Mouse (Mus musculus) heart, embryonic 14.5 days (tissue): ENCODE data around the gene Oscp1. TPM values are rescaled to one million over a fixed set of nuclear protein-coding genes. Genes with fewer than 3 reads are reported as not detected.

ENCODE experiments used
- ATAC-seq: fragments of 200-750 bp; cut with Nextera tagmentation; 2 replicates; pipeline ENCODE4 v1.8.0; 2017; ENCODE audit warnings: low read depth, moderate TSS enrichment; ENCODE audit not compliant: insufficient number of reproducible peaks, insufficient read depth, low FRiP score
- H3K27ac ChIP-seq, 2 experiments: fragments of 200-500 bp in 1 of 2; fragments of 300-500 bp in 1 of 2; sonication (generic) in 1 of 2; replicated peaks in 1 of 2; 2 replicates each; pipeline ENCODE4 v1.5.1; 2012 to 2014; ENCODE audit warnings: low read depth in 2 of 2, low read length in 2 of 2, control low read depth in 1 of 2, mild to moderate bottlenecking in 1 of 2, mixed read lengths in 1 of 2; ENCODE audit not compliant: control insufficient read depth in 1 of 2, insufficient read depth in 1 of 2
- H3K27me3 ChIP-seq: fragments of 300-500 bp; sonication (generic); 2 replicates; pipeline ENCODE4 v1.6.1; 2014; ENCODE audit warnings: mild to moderate bottlenecking, low read length, control low read depth; ENCODE audit not compliant: control insufficient read depth, insufficient read depth
- H3K36me3 ChIP-seq: fragments of 300-500 bp; sonication (generic); 2 replicates; pipeline ENCODE4 v1.6.1; 2014; ENCODE audit warnings: mild to moderate bottlenecking, control low read depth, low read length, mixed read lengths; ENCODE audit not compliant: control insufficient read depth, insufficient read depth
- H3K4me1 ChIP-seq, 2 experiments: fragments of 200-500 bp in 1 of 2; fragments of 300-500 bp in 1 of 2; sonication (generic) in 1 of 2; 2 replicates each; pipeline ENCODE4 v1.6.1; 2012 to 2014; ENCODE audit warnings: low read length in 2 of 2, control low read depth in 1 of 2, mixed read lengths in 1 of 2; ENCODE audit not compliant: control insufficient read depth in 2 of 2, insufficient read depth in 2 of 2
- H3K4me2 ChIP-seq: fragments of 300-500 bp; sonication (generic); 2 replicates; pipeline ENCODE4 v1.6.1; 2014; ENCODE audit warnings: mild to moderate bottlenecking, low read length
- H3K4me3 ChIP-seq, 2 experiments: fragments of 200-500 bp in 1 of 2; fragments of 300-500 bp in 1 of 2; sonication (generic) in 1 of 2; 2 replicates each; pipeline ENCODE4 v1.5.1; 2012 to 2014; ENCODE audit warnings: low read length in 2 of 2, mild to moderate bottlenecking in 2 of 2, control low read depth in 1 of 2, low read depth in 1 of 2, moderate library complexity in 1 of 2; ENCODE audit not compliant: control insufficient read depth in 1 of 2, insufficient read depth in 1 of 2
- H3K9ac ChIP-seq: fragments of 300-500 bp; sonication (generic); 2 replicates; pipeline ENCODE4 v1.6.1; 2014; ENCODE audit warnings: mild to moderate bottlenecking, low read length
- H3K9me3 ChIP-seq: fragments of 300-500 bp; sonication (generic); 2 replicates; pipeline ENCODE4 v1.6.1; 2016; ENCODE audit warnings: low read length, control low read depth; ENCODE audit not compliant: control insufficient read depth
- WGBS: fragments of 180-500 bp; shearing (Covaris S2); extraction: QIAGEN DNeasy Blood & Tissue Kit; methylation state at CpG from one replicate; pipeline ENCODE4 v1.1.7; 2014; 5-methylcytosine and 5-hydroxymethylcytosine counted together
- polyA plus RNA-seq: library from polyadenylated mRNA; unstranded; fragments of >200 nt; fragmentation: Nextera tagmentation; extraction: Ambion mirVana; gene quantifications from 2 replicates; pipeline ENCODE4 v1.2.1, GENCODE M21; 2014

Oscp1 gene
- polyA plus RNA-seq, 1 experiment from 2014 or later, result 6.4 TPM

DNA sequence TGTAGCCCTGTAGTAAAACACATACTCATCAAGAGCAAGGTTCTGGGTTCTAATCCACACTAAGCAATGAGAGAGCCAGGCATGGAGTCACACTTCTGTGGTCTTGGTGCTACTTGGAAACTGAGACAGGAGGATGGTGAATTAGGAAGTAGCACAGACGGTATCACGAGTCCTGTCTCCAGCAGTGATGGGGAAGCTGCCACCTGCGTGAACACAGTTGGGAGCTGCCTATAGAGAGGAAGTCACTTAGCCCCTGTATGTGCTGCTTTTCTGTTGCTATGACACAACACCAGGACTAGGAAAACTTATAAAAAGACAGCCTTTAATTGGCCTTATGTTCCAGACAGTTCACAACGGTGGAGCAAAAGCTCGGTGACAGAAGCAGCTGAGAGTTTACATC, 27.7 kb upstream of the Oscp1 start:
- H3K4me1 ChIP-seq, result no peaks in the 10 kb centered on the region
- WGBS, result 68% methylated on average over 5 of the region's 5 CpGs
- H3K4me3 ChIP-seq, result no peak overlapping the region
- no peaks in the 10 kb centered on the region for H3K36me3 ChIP-seq
- no peak for ATAC-seq
- H3K4me2 ChIP-seq, result no peak overlapping the region
- H3K9me3 ChIP-seq, result no peaks in the 10 kb centered on the region
- H3K27ac ChIP-seq, result no peak overlapping the region
- H3K27me3 ChIP-seq, result no peaks in the 10 kb centered on the region
- no peak overlapping the region for H3K9ac ChIP-seq

DNA sequence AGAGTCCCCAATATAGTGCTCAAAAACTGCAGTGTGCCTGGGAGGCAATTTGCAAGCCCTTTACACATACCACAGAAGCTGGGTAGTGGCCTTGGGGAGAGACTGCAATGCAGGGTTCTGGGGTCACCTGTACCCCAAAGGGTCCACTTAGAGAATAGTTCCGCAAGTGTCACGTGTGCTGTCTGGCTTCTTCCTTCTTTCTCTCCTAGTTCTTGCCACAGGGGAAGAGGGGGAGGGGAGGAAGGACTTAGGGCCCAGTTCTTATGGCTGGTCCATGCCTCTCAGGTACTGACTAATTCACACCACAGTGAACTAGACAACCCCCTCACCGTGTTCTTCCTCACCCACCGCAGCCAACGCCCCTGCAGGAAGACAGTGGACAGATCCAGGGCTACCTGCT, 23.0 kb upstream of the Oscp1 start:
- 71% methylated on average over 5 of the region's 5 CpGs for WGBS
- H3K36me3 ChIP-seq, result no peaks in the 10 kb centered on the region
- no peak overlapping the region for H3K27ac ChIP-seq
- H3K9me3 ChIP-seq, result no peaks in the 10 kb centered on the region
- H3K27me3 ChIP-seq, result no peaks in the 10 kb centered on the region
- no peak for ATAC-seq
- no peak overlapping the region for H3K4me2 ChIP-seq
- no peaks in the 10 kb centered on the region for H3K4me1 ChIP-seq
- no peak overlapping the region for H3K4me3 ChIP-seq
- H3K9ac ChIP-seq, result no peak overlapping the region

DNA sequence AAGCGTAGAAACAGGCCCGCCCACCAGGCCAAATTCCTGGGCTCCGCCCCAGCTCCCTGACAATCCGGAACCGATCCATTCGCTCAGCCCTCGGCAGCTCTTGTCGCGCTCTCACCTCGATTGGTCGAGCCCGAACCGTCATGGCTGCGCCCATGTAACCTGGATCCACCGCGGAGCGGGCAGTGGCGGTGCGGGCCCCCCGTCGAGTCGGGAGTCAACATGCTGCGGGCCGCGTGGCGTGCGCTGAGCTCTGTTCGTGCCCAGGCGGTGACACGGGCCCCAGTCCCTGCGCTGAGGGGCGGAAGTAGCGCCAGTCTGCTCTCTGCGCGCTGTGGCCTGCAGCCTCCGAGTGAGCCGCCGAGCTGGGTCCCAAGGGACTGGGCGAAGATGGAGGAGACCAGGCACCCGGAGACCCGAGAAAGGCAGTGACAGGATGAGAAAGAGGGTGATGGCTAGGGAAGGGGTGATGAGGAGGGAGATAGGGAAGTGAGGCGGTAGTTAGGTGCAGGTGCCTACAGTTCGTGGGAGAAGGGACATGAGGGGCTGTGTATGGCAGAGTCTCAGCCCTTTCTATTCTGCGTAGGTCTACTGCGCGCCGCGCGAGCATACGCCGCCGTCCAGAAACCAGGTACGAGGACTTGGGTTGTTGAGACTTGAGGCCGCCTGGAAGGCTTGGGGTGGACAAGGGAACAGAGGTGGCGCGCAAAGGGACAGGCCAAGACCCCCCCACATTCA, 11.3 kb upstream of the Oscp1 start, which contains the start of gene Mrps15:
TSS of gene Mrps15 (plus strand) at position 75 of the 735 bp plus-strand sequence.
- Histone ChIP-seq H3K27ac (peak within 1 kb of the TSS; percentile 63 to 81), H3K4me1 (peaks cover 5 to 9% of the 10 kb centered on the region in 2 experiments), H3K4me3 (peak within 1 kb of the TSS; percentile 73 to 95), H3K4me2 (peak within 1 kb of the TSS; percentile 83), H3K9ac (peak within 1 kb of the TSS; percentile 88), H3K27me3 (no peaks in the 10 kb centered on the region), H3K36me3 (peaks cover 26% of the 10 kb centered on the region), H3K9me3 (no peaks in the 10 kb centered on the region)
- ATAC-seq, result peak; percentile 86
- under 1% methylated on average over 56 of the region's 56 CpGs for WGBS

DNA sequence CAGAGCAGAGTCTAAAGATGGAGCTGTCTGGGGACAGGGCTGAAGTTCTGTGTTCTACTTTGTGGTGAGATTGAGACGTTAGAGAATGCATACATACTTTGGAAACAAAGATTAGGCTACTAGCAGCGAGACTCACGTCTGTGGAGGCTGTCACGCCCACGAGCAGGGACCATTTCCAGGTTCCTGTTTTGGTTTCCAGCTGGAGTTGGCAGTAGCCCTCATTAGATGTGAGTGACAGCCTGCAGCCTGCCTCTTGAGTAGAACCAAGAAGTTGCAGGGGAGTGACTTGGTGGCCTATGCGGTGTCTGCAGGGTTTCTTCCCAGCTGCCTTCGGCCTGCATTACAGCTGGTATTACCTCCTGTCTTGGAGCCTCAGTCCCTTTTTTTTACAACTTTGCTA, 6.7 kb upstream of the Oscp1 start:
- Histone ChIP-seq H3K27me3 (no peaks in the 10 kb centered on the region), H3K4me2 (no peak overlapping the region), H3K4me3 (no peak overlapping the region), H3K27ac (no peak overlapping the region), H3K36me3 (peaks cover 66% of the 10 kb centered on the region), H3K9me3 (no peaks in the 10 kb centered on the region), H3K9ac (no peak overlapping the region), H3K4me1 (peaks cover 5 to 9% of the 10 kb centered on the region in 2 experiments)
- ATAC-seq, result no peak
- WGBS, result 73% methylated on average over 7 of the region's 7 CpGs

DNA sequence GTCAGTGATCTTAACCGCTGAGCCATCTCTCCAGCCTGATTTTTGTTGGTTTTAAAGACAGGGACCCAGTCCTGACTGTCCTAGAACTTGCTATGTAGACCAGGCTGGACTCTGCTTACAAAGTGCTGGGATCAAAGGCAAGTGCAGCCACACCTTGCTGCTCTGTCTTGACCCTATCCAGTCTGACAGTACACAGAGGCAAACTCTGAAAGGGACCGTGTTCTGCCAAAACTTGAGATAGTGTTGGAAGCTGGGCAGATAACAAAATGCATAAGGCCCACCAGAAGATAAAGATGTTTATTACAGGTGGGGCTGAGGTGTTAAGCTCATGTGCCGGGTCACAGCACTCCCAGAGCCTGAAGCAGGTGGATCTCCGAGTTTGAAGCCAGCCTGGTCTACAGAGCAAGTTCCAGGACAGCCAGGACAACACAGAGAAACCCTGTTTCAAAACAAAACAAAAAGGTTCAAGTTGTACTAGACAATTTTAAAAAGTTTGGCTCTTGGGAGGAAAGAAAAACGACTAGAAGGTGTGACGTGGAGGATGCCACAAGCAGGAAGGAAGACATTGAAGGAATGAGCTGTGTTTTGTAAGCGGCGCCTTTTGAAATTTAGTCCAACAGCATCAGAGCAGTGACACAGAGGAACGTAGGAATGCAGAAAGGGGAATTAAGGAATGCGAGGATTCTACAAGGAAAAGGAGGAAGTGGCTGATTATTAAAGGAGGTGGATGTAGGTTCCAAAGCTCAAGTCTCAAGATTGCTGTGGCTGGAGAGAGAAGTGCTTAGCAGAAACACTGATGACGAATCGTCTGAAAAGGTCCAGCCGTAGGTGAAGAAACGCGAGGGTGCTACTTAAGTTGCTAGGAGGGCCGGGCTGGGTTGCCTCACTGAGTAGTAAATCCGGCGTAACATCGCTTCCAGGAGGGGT, 895 bp upstream of the Oscp1 start:
- Histone ChIP-seq H3K36me3 (peaks cover 35% of the 10 kb centered on the region), H3K27ac (peak overlapping the region in 1 of 2 experiments; percentile 24; a peak in 1 of 4 replicates), H3K9me3 (no peaks in the 10 kb centered on the region), H3K27me3 (no peaks in the 10 kb centered on the region), H3K4me2 (peak overlapping the region; percentile 84), H3K9ac (peak overlapping the region; percentile 75), H3K4me3 (peak overlapping the region; percentile 72 to 88), H3K4me1 (peaks cover 3 to 11% of the 10 kb centered on the region in 2 experiments; a peak in 2 of 4 replicates)
- 10% methylated on average over 19 of the region's 19 CpGs for WGBS
- no peak for ATAC-seq

DNA sequence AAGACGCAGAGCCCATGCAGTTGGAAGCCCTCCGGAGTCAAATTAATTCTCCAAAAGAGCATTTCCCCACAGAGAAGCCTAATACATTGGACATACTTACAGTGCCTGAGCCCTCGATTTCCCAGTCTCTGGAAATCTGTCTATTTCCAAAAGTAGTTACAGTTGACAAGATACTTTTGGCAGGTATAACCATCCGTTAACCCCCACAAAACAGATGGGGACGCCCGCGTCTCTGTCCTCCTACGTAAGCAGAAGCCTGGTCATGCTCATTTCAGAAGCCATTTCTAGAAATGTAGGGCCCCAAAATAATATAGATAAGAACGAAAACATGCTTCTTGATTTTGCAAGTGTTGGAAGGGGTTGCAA, 615 bp downstream of the Oscp1 start:
- Histone ChIP-seq H3K4me3 (peak overlapping the region; percentile 72 to 88), H3K9me3 (no peaks in the 10 kb centered on the region), H3K9ac (peak overlapping the region; percentile 75), H3K36me3 (peaks cover 23% of the 10 kb centered on the region), H3K27me3 (no peaks in the 10 kb centered on the region), H3K4me1 (peaks cover 3 to 11% of the 10 kb centered on the region in 2 experiments; a peak in 2 of 4 replicates), H3K4me2 (peak overlapping the region; percentile 84), H3K27ac (no peak overlapping the region)
- 44% methylated on average over 9 of the region's 9 CpGs for WGBS
- no peak for ATAC-seq

DNA sequence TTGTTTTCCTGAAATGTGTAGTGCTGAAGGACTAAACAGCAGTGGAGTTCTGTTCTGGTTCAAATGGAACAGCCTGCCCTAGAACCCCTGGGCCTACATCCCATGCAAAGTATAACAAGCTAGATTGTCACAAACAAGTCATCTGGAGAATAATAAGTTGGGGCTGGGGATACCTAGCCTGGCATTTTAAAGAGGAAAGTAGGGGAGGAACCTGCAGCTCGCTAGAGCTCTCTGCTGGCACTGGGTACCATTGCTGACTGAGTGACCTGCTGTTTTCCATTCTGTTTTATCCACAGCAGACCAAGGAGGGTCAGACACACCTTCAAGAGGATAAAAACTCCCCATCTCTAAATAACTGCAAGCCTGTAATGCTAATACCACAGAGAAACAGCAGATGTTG, 4.5 kb downstream of the Oscp1 start:
- ATAC-seq, result no peak
- H3K4me3 ChIP-seq, result no peak overlapping the region
- H3K4me2 ChIP-seq, result no peak overlapping the region
- 45% methylated on average over 1 of the region's 1 CpGs for WGBS
- no peaks in the 10 kb centered on the region for H3K9me3 ChIP-seq
- no peaks in the 10 kb centered on the region for H3K27me3 ChIP-seq
- no peak overlapping the region for H3K9ac ChIP-seq
- H3K36me3 ChIP-seq, result no peaks in the 10 kb centered on the region
- peaks cover 0 to 4% of the 10 kb centered on the region in 2 experiments; a peak in 3 of 4 replicates for H3K4me1 ChIP-seq
- no peak overlapping the region for H3K27ac ChIP-seq
